Mouse (Mus musculus) CH12.LX (cell line): ENCODE results near the gene Txn2. TPM values are rescaled to one million over a fixed set of nuclear protein-coding genes. Genes with fewer than 3 reads are reported as not detected.

Experiments
- DNase-seq: peaks from one replicate; pipeline ENCODE4 v3.0.0-alpha.2; 2013; ENCODE audit errors: extremely low read depth
- H3K27ac ChIP-seq: 2 replicates; pipeline ENCODE4 v1.5.1; 2012; ENCODE audit warnings: low read depth, mild to moderate bottlenecking, control low read depth, moderate library complexity; ENCODE audit not compliant: insufficient read depth
- H3K27me3 ChIP-seq: replicated peaks from 2 replicates; pipeline ENCODE3; 2012; ENCODE audit warnings: inconsistent platforms
- H3K36me3 ChIP-seq, 2 experiments: replicated peaks in 1 of 2; 2 replicates each; pipeline versions ENCODE3 to v1.6.1; 2012; ENCODE audit warnings: inconsistent platforms in 1 of 2, low read length in 1 of 2, mild to moderate bottlenecking in 1 of 2, mixed read lengths in 1 of 2, moderate library complexity in 1 of 2; ENCODE audit not compliant: control insufficient read depth in 1 of 2, insufficient read depth in 1 of 2
- H3K4me1 ChIP-seq, 2 experiments: 2 replicates each; pipeline ENCODE4 v1.6.1; 2012; ENCODE audit warnings: inconsistent platforms in 1 of 2, moderate library complexity in 1 of 2; ENCODE audit not compliant: insufficient read depth in 2 of 2, control insufficient read depth in 1 of 2
- H3K4me2 ChIP-seq: 2 replicates; pipeline ENCODE4 v1.6.1; 2012; ENCODE audit warnings: low read depth, mild to moderate bottlenecking, control low read depth; ENCODE audit not compliant: poor library complexity, insufficient read depth, severe bottlenecking
- H3K4me3 ChIP-seq, 3 experiments: fragments of 150-350 bp in 1 of 3; sonication (generic) in 1 of 3; replicated peaks in 1 of 3; 2 replicates each; pipeline versions ENCODE3 to v1.5.1; 2011 to 2012; ENCODE audit warnings: low read depth in 2 of 3, low read length in 2 of 3, mild to moderate bottlenecking in 2 of 3, moderate library complexity in 2 of 3, control low read depth in 1 of 3, improper control_type of control experiment in 1 of 3, inconsistent platforms in 1 of 3, mixed read lengths in 1 of 3; ENCODE audit not compliant: poor library complexity in 1 of 3
- H3K79me2 ChIP-seq: replicated peaks from 2 replicates; pipeline ENCODE4 v1.6.1; 2012; ENCODE audit warnings: mild to moderate bottlenecking, moderate library complexity; ENCODE audit not compliant: control insufficient read depth, poor library complexity, insufficient read depth, severe bottlenecking; ENCODE audit errors: extremely low read depth
- H3K9ac ChIP-seq: 2 replicates; pipeline ENCODE4 v1.6.1; 2012; ENCODE audit warnings: low read depth, mild to moderate bottlenecking, control low read depth, moderate library complexity; ENCODE audit not compliant: insufficient read depth
- H3K9me3 ChIP-seq: replicated peaks from 2 replicates; pipeline ENCODE3; 2012; ENCODE audit warnings: low read length, inconsistent platforms, mixed read lengths
- CHD2 ChIP-seq: IDR thresholded peaks from 2 replicates; pipeline ENCODE4 v1.6.1; 2011; ENCODE audit warnings: low read length, improper control_type of control experiment
- E2F4 ChIP-seq: IDR thresholded peaks from 2 replicates; pipeline ENCODE4 v1.6.1; 2011; ENCODE audit warnings: low read depth, low read length, improper control_type of control experiment; ENCODE audit not compliant: insufficient replicate concordance
- ETS1 ChIP-seq: conservative IDR thresholded peaks from 2 replicates; pipeline ENCODE4 v1.6.1; 2012; ENCODE audit warnings: low read depth, mild to moderate bottlenecking, inconsistent platforms, low read length, improper control_type of control experiment, moderate library complexity
- GABPA ChIP-seq: IDR thresholded peaks from 2 replicates; pipeline ENCODE4 v1.6.1; 2012; ENCODE audit warnings: low read depth, low read length, improper control_type of control experiment, inconsistent platforms; ENCODE audit not compliant: insufficient replicate concordance
- KAT2A ChIP-seq: IDR thresholded peaks from 2 replicates; pipeline ENCODE4 v1.6.1; 2012; ENCODE audit warnings: low read length, improper control_type of control experiment, inconsistent platforms; ENCODE audit not compliant: insufficient replicate concordance
- MAX ChIP-seq: IDR thresholded peaks from 2 replicates; pipeline ENCODE4 v1.6.1; 2011; ENCODE audit warnings: low read length, improper control_type of control experiment
- MYC ChIP-seq: IDR thresholded peaks from 2 replicates; pipeline ENCODE4 v1.6.1; 2011; ENCODE audit warnings: low read depth, mild to moderate bottlenecking, improper control_type of control experiment, low read length
- NELFE ChIP-seq: IDR thresholded peaks from 2 replicates; pipeline ENCODE4 v1.6.1; 2011; ENCODE audit warnings: low read depth, low read length, improper control_type of control experiment
- POLR2A ChIP-seq: IDR thresholded peaks from 2 replicates; pipeline ENCODE4 v1.6.1; 2011; ENCODE audit warnings: low read depth, mild to moderate bottlenecking, improper control_type of control experiment, low read length
- POLR2AphosphoS2 ChIP-seq: IDR thresholded peaks from 2 replicates; pipeline ENCODE4 v1.6.1; 2011; ENCODE audit warnings: low read depth, low read length, improper control_type of control experiment
- RCOR1 ChIP-seq: conservative IDR thresholded peaks from 2 replicates; pipeline ENCODE4 v1.6.1; 2012; ENCODE audit warnings: low read depth, mild to moderate bottlenecking, inconsistent platforms, low read length, improper control_type of control experiment
- ZMIZ1 ChIP-seq: IDR thresholded peaks from 2 replicates; pipeline ENCODE4 v1.6.1; 2012; ENCODE audit warnings: low read depth, mild to moderate bottlenecking, inconsistent platforms, low read length, improper control_type of control experiment
- dilution Hi-C: fragments of 300-500 bp; cut with MboI; formaldehyde crosslinking; loops from 2 replicates; pipeline ENCODE4 v1.14.3; 2020; ENCODE audit warnings: low sequenced_read_pairs; ENCODE audit not compliant: extremely low pct_unique_long_range_greater_than_20kb, extremely low pct_ligation_motif_present
- in situ Hi-C: fragments of 300-500 bp; cut with MboI; formaldehyde crosslinking; loops from 3 replicates; pipeline ENCODE4 v1.14.3; 2019; ENCODE audit warnings: low sequenced_read_pairs, low pct_ligation_motif_present, low pct_unique_long_range_greater_than_20kb, mixed read lengths
- polyA plus RNA-seq: library from polyadenylated mRNA; unstranded; fragments of >175 nt; gene quantifications from 2 replicates; pipeline ENCODE4 v1.2.1, GENCODE M21; 2012; ENCODE audit warnings: low read depth; ENCODE audit not compliant: insufficient read length
- total RNA-seq, 2 experiments: library from RNA; depleted of rRNA; stranded (reverse); fragments of 300-350 nt in 1 of 2; fragments of >200 nt in 1 of 2; gene quantifications; 2 replicates each; pipeline ENCODE4 v1.2.3; 2012 to 2014

Txn2 gene
- total and polyA plus RNA-seq, 3 experiments = 22.4 to 209 (median 105) TPM

DNA sequence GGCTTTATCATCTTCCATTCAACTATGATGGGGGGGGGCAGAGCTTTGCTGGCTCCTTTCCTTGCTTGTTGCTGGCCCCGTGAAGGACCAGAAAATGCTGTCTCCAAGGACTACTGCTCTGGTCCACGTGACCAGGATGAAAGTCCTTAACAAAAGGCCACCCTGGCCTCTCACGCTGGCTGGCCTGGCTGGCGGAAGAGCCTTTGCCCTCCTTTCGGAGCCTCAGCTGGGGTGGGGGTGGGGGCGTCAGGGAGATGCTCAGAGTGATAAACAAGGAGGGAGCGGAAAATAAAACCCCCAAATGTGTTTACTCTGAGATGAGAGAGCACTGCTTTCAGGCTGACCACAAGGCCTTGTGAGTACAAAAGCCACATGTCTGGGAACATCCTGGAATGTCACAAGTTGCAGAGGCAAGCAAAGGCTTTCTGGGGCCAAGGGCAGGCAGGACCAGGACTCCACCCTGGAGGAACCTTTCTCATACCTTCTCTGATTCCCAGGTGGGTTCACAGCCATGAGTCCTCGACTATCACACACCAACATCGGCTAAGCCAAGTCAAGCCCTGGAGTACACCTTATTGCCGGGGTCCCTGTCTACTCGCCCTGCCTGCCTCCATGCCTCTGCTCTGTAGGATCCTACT lies 62.1 kb downstream of the Txn2 start:
- TF ChIP-seq RCOR1 = no peak
- no peak for TF ChIP-seq ZMIZ1
- TF ChIP-seq NELFE = no peak
- TF ChIP-seq E2F4 = no peak
- no peak for TF ChIP-seq KAT2A
- no peak for TF ChIP-seq MYC
- TF ChIP-seq CHD2 = no peak
- no peak for TF ChIP-seq POLR2A
- no peak for TF ChIP-seq MAX
- TF ChIP-seq ETS1 = no peak
- no peak for TF ChIP-seq POLR2AphosphoS2
- no peak for TF ChIP-seq GABPA
- TF ChIP-seq, all 38 proteins: peak for 0
- Histone ChIP-seq H3K9me3 (no peaks in the 10 kb centered on the region), H3K9ac (no peak overlapping the region), H3K36me3 (no peaks in the 10 kb centered on the region), H3K27me3 (no peaks in the 10 kb centered on the region), H3K4me1 (peaks cover 28 to 54% of the 10 kb centered on the region in 2 experiments), H3K27ac (peak overlapping the region; percentile 39; the same call in 1 of the 2 replicates), H3K4me2 (no peak overlapping the region), H3K79me2 (no peaks in the 10 kb centered on the region), H3K4me3 (no peak overlapping the region)
- in situ Hi-C loops = no loop called here
- dilution Hi-C loops = no loop called here
- no peak for DNase-seq

Other genes starting within 250 kb of the Txn2 start
- not detected in 2 replicates for gene Apol7e, start 230.1 kb downstream of the Txn2 start, total RNA-seq (2012; rRNA removed)
- not detected in 2 replicates for gene Apol7e, start 230.1 kb downstream of the Txn2 start, total RNA-seq (2014; rRNA removed)
- not detected in 2 replicates for gene Apol7e, start 230.1 kb downstream of the Txn2 start, polyA plus RNA-seq
- not detected in 2 replicates for gene Apol9b, start 200.0 kb downstream of the Txn2 start, total RNA-seq (2012; rRNA removed)
- not detected in 2 replicates for gene Apol9b, start 200.0 kb downstream of the Txn2 start, total RNA-seq (2014; rRNA removed)
- not detected in 2 replicates for gene Apol9b, start 200.0 kb downstream of the Txn2 start, polyA plus RNA-seq
- 0.17 TPM in 1 of 2 replicates, not detected in the other for gene Apol8, start 172.0 kb downstream of the Txn2 start, total RNA-seq (2012; rRNA removed)
- gene Apol8, start 172.0 kb downstream of the Txn2 start, total RNA-seq (2014; rRNA removed) = 0.15 and 0.84 TPM in 2 replicates
- 0.14 and 0.50 TPM in 2 replicates for gene Apol8, start 172.0 kb downstream of the Txn2 start, polyA plus RNA-seq
- 128 and 146 TPM in 2 replicates for gene Myh9, start 86.8 kb downstream of the Txn2 start, total RNA-seq (2012; rRNA removed)
- 43.8 and 46.4 TPM in 2 replicates for gene Myh9, start 86.8 kb downstream of the Txn2 start, total RNA-seq (2014; rRNA removed)
- 165 and 178 TPM in 2 replicates for gene Myh9, start 86.8 kb downstream of the Txn2 start, polyA plus RNA-seq
- gene Foxred2, start 27.7 kb upstream of the Txn2 start, total RNA-seq (2012; rRNA removed) = 0.17 and 0.59 TPM in 2 replicates
- gene Foxred2, start 27.7 kb upstream of the Txn2 start, total RNA-seq (2014; rRNA removed) = 0.39 and 0.41 TPM in 2 replicates
- 0.18 and 0.43 TPM in 2 replicates for gene Foxred2, start 27.7 kb upstream of the Txn2 start, polyA plus RNA-seq
- 344 and 352 TPM in 2 replicates for gene Eif3d, start 41.8 kb upstream of the Txn2 start, total RNA-seq (2012; rRNA removed)
- 269 and 302 TPM in 2 replicates for gene Eif3d, start 41.8 kb upstream of the Txn2 start, total RNA-seq (2014; rRNA removed)
- gene Eif3d, start 41.8 kb upstream of the Txn2 start, polyA plus RNA-seq = 406 and 493 TPM in 2 replicates
- not detected in 2 replicates for gene Cacng2, start 191.0 kb upstream of the Txn2 start, total RNA-seq (2012; rRNA removed)
- gene Cacng2, start 191.0 kb upstream of the Txn2 start, total RNA-seq (2014; rRNA removed) = not detected in 2 replicates
- gene Cacng2, start 191.0 kb upstream of the Txn2 start, polyA plus RNA-seq = not detected in 2 replicates
- gene Ift27, start 245.1 kb upstream of the Txn2 start, total RNA-seq (2012; rRNA removed) = 72.1 and 84.9 TPM in 2 replicates
- 67.1 and 84.1 TPM in 2 replicates for gene Ift27, start 245.1 kb upstream of the Txn2 start, total RNA-seq (2014; rRNA removed)
- 82.1 and 87.2 TPM in 2 replicates for gene Ift27, start 245.1 kb upstream of the Txn2 start, polyA plus RNA-seq